Mouse (Mus musculus): Measurements from ENCODE around the gene Ppp1r3c. TPM values are rescaled to one million over a fixed set of nuclear protein-coding genes. Genes with fewer than 3 reads are reported as not detected.

The Ppp1r3c gene
- polyA plus RNA-seq, 1 experiment from 2014 or later = 4.7 TPM

GRCm38 (mm10) chr19:36699151-36699550 is 37.3 kb downstream of the Ppp1r3c start:
- H3K36me3 ChIP-seq (replicated peaks; ENCODE audit: control insufficient read depth, insufficient read depth, low read depth, low read length) = no peaks in the 10 kb centered on the region
- H3K27ac ChIP-seq (replicated peaks; ENCODE audit: low read depth, low read length) = no peak overlapping the region
- no peak overlapping the region for H3K4me3 ChIP-seq (ENCODE audit: low read depth, low read length)
- no peak overlapping the region for H3K4me2 ChIP-seq (ENCODE audit: low read depth, low read length)
- DNase-seq (ENCODE audit: low spot score) (no peak), ATAC-seq (replicated peaks; ENCODE audit: insufficient number of reproducible peaks, low FRiP score, low TSS enrichment, low read depth) (no peak)
- H3K27me3 ChIP-seq (ENCODE audit: control insufficient read depth, insufficient read depth, low read length) = no peaks in the 10 kb centered on the region
- H3K9me3 ChIP-seq (replicated peaks; ENCODE audit: control insufficient read depth, low read length) = no peaks in the 10 kb centered on the region
- WGBS = 73% methylated on average over 1 of the region's 1 CpGs
- H3K9ac ChIP-seq (replicated peaks; ENCODE audit: low read length) = no peak overlapping the region
- H3K4me1 ChIP-seq (ENCODE audit: control insufficient read depth, insufficient read depth, low read length) = no peaks in the 10 kb centered on the region

GRCm38 (mm10) chr19:36698200-36698599 is 38.3 kb downstream of the Ppp1r3c start:
- no peak for DNase-seq (ENCODE audit: low spot score)
- H3K4me3 ChIP-seq (ENCODE audit: low read depth, low read length) = no peak overlapping the region
- no peaks in the 10 kb centered on the region for H3K4me1 ChIP-seq (ENCODE audit: control insufficient read depth, insufficient read depth, low read length)
- no peak overlapping the region for H3K4me2 ChIP-seq (ENCODE audit: low read depth, low read length)
- ATAC-seq (replicated peaks; ENCODE audit: insufficient number of reproducible peaks, low FRiP score, low TSS enrichment, low read depth) = no peak
- no peaks in the 10 kb centered on the region for H3K27me3 ChIP-seq (ENCODE audit: control insufficient read depth, insufficient read depth, low read length)
- H3K27ac ChIP-seq (replicated peaks; ENCODE audit: low read depth, low read length) = no peak overlapping the region
- WGBS = 72% methylated on average over 3 of the region's 3 CpGs
- H3K9ac ChIP-seq (replicated peaks; ENCODE audit: low read length) = no peak overlapping the region
- no peaks in the 10 kb centered on the region for H3K36me3 ChIP-seq (replicated peaks; ENCODE audit: control insufficient read depth, insufficient read depth, low read depth, low read length)
- H3K9me3 ChIP-seq (replicated peaks; ENCODE audit: control insufficient read depth, low read length) = no peaks in the 10 kb centered on the region

GRCm38 (mm10) chr19:36696601-36697122 is 39.8 kb downstream of the Ppp1r3c start:
- Histone ChIP-seq H3K9me3 (replicated peaks; ENCODE audit: control insufficient read depth, low read length) (no peaks in the 10 kb centered on the region), H3K36me3 (replicated peaks; ENCODE audit: control insufficient read depth, insufficient read depth, low read depth, low read length) (no peaks in the 10 kb centered on the region), H3K27me3 (ENCODE audit: control insufficient read depth, insufficient read depth, low read length) (no peaks in the 10 kb centered on the region), H3K4me1 (ENCODE audit: control insufficient read depth, insufficient read depth, low read length) (no peaks in the 10 kb centered on the region), H3K4me2 (ENCODE audit: low read depth, low read length) (no peak overlapping the region), H3K27ac (replicated peaks; ENCODE audit: low read depth, low read length) (no peak overlapping the region), H3K4me3 (ENCODE audit: low read depth, low read length) (no peak overlapping the region), H3K9ac (replicated peaks; ENCODE audit: low read length) (no peak overlapping the region)
- no peak for DNase-seq (ENCODE audit: low spot score)
- no peak for ATAC-seq (replicated peaks; ENCODE audit: insufficient number of reproducible peaks, low FRiP score, low TSS enrichment, low read depth)
- 80% methylated on average over 7 of the region's 7 CpGs for WGBS

GRCm38 (mm10) chr19:36693530-36693929 is 42.9 kb downstream of the Ppp1r3c start:
- Histone ChIP-seq H3K4me2 (ENCODE audit: low read depth, low read length) (no peak overlapping the region), H3K9ac (replicated peaks; ENCODE audit: low read length) (no peak overlapping the region), H3K27me3 (ENCODE audit: control insufficient read depth, insufficient read depth, low read length) (no peaks in the 10 kb centered on the region), H3K9me3 (replicated peaks; ENCODE audit: control insufficient read depth, low read length) (no peaks in the 10 kb centered on the region), H3K4me1 (ENCODE audit: control insufficient read depth, insufficient read depth, low read length) (no peaks in the 10 kb centered on the region), H3K4me3 (ENCODE audit: low read depth, low read length) (no peak overlapping the region), H3K36me3 (replicated peaks; ENCODE audit: control insufficient read depth, insufficient read depth, low read depth, low read length) (no peaks in the 10 kb centered on the region), H3K27ac (replicated peaks; ENCODE audit: low read depth, low read length) (no peak overlapping the region)
- DNase-seq (ENCODE audit: low spot score) (no peak), ATAC-seq (replicated peaks; ENCODE audit: insufficient number of reproducible peaks, low FRiP score, low TSS enrichment, low read depth) (no peak)
- 85% methylated on average over 2 of the region's 2 CpGs for WGBS

- Histone ChIP-seq H3K27ac (replicated peaks; ENCODE audit: low read depth, low read length) (no peak overlapping the region), H3K4me2 (ENCODE audit: low read depth, low read length) (no peak overlapping the region), H3K9ac (replicated peaks; ENCODE audit: low read length) (no peak overlapping the region), H3K9me3 (replicated peaks; ENCODE audit: control insufficient read depth, low read length) (no peaks in the 10 kb centered on the region), H3K36me3 (replicated peaks; ENCODE audit: control insufficient read depth, insufficient read depth, low read depth, low read length) (no peaks in the 10 kb centered on the region), H3K4me3 (ENCODE audit: low read depth, low read length) (no peak overlapping the region), H3K4me1 (ENCODE audit: control insufficient read depth, insufficient read depth, low read length) (no peaks in the 10 kb centered on the region), H3K27me3 (ENCODE audit: control insufficient read depth, insufficient read depth, low read length) (no peaks in the 10 kb centered on the region)
- WGBS = 80% methylated on average over 5 of the region's 5 CpGs
- no peak for ATAC-seq (replicated peaks; ENCODE audit: insufficient number of reproducible peaks, low FRiP score, low TSS enrichment, low read depth)
- no peak for DNase-seq (ENCODE audit: low spot score)
These were observed 44.5 kb downstream of the Ppp1r3c start for GRCm38 (mm10) chr19:36691941-36692340.

- H3K27ac ChIP-seq (replicated peaks; ENCODE audit: low read depth, low read length) = no peak overlapping the region
- no peaks in the 10 kb centered on the region for H3K9me3 ChIP-seq (replicated peaks; ENCODE audit: control insufficient read depth, low read length)
- H3K27me3 ChIP-seq (ENCODE audit: control insufficient read depth, insufficient read depth, low read length) = no peaks in the 10 kb centered on the region
- no peak overlapping the region for H3K4me3 ChIP-seq (ENCODE audit: low read depth, low read length)
- H3K4me1 ChIP-seq (ENCODE audit: control insufficient read depth, insufficient read depth, low read length) = no peaks in the 10 kb centered on the region
- no peak overlapping the region for H3K4me2 ChIP-seq (ENCODE audit: low read depth, low read length)
- DNase-seq (ENCODE audit: low spot score) = no peak
- 60% methylated on average over 2 of the region's 2 CpGs for WGBS
- no peaks in the 10 kb centered on the region for H3K36me3 ChIP-seq (replicated peaks; ENCODE audit: control insufficient read depth, insufficient read depth, low read depth, low read length)
- ATAC-seq (replicated peaks; ENCODE audit: insufficient number of reproducible peaks, low FRiP score, low TSS enrichment, low read depth) = no peak
- no peak overlapping the region for H3K9ac ChIP-seq (replicated peaks; ENCODE audit: low read length)
These were observed 45.2 kb downstream of the Ppp1r3c start for GRCm38 (mm10) chr19:36691245-36691644.

GRCm38 (mm10) chr19:36689205-36689604 is 47.2 kb downstream of the Ppp1r3c start:
- H3K4me1 ChIP-seq (ENCODE audit: control insufficient read depth, insufficient read depth, low read length) = no peaks in the 10 kb centered on the region
- no peak overlapping the region for H3K4me3 ChIP-seq (ENCODE audit: low read depth, low read length)
- H3K9me3 ChIP-seq (replicated peaks; ENCODE audit: control insufficient read depth, low read length) = no peaks in the 10 kb centered on the region
- H3K9ac ChIP-seq (replicated peaks; ENCODE audit: low read length) = no peak overlapping the region
- no peak overlapping the region for H3K4me2 ChIP-seq (ENCODE audit: low read depth, low read length)
- H3K27me3 ChIP-seq (ENCODE audit: control insufficient read depth, insufficient read depth, low read length) = no peaks in the 10 kb centered on the region
- no peaks in the 10 kb centered on the region for H3K36me3 ChIP-seq (replicated peaks; ENCODE audit: control insufficient read depth, insufficient read depth, low read depth, low read length)
- ATAC-seq (replicated peaks; ENCODE audit: insufficient number of reproducible peaks, low FRiP score, low TSS enrichment, low read depth) (no peak), DNase-seq (ENCODE audit: low spot score) (no peak)
- WGBS = 48% methylated on average over 5 of the region's 5 CpGs
- no peak overlapping the region for H3K27ac ChIP-seq (replicated peaks; ENCODE audit: low read depth, low read length)

GRCm38 (mm10) chr19:36687843-36688637 is 48.4 kb downstream of the Ppp1r3c start:
- H3K9ac ChIP-seq (replicated peaks; ENCODE audit: low read length) = no peak overlapping the region
- no peak for ATAC-seq (replicated peaks; ENCODE audit: insufficient number of reproducible peaks, low FRiP score, low TSS enrichment, low read depth)
- H3K4me2 ChIP-seq (ENCODE audit: low read depth, low read length) = no peak overlapping the region
- H3K27ac ChIP-seq (replicated peaks; ENCODE audit: low read depth, low read length) = no peak overlapping the region
- no peaks in the 10 kb centered on the region for H3K27me3 ChIP-seq (ENCODE audit: control insufficient read depth, insufficient read depth, low read length)
- DNase-seq (ENCODE audit: low spot score) = no peak
- H3K36me3 ChIP-seq (replicated peaks; ENCODE audit: control insufficient read depth, insufficient read depth, low read depth, low read length) = no peaks in the 10 kb centered on the region
- 86% methylated on average over 8 of the region's 8 CpGs for WGBS
- no peaks in the 10 kb centered on the region for H3K9me3 ChIP-seq (replicated peaks; ENCODE audit: control insufficient read depth, low read length)
- no peak overlapping the region for H3K4me3 ChIP-seq (ENCODE audit: low read depth, low read length)
- no peaks in the 10 kb centered on the region for H3K4me1 ChIP-seq (ENCODE audit: control insufficient read depth, insufficient read depth, low read length)

Measured in embryonic facial prominence, embryonic 11.5 days (tissue).